Mouse (Mus musculus): ENCODE results near the gene Myof. TPM values are rescaled to one million over a fixed set of nuclear protein-coding genes. Genes with fewer than 3 reads are reported as not detected.

Gene Myof
- polyA plus RNA-seq, 1 experiment from 2014 or later = 16.5 TPM

- Histone ChIP-seq H3K27me3 (no peaks in the 10 kb centered on the region), H3K27ac (no peak overlapping the region), H3K4me3 (replicated peaks) (no peak overlapping the region), H3K9me3 (replicated peaks) (no peaks in the 10 kb centered on the region), H3K36me3 (peaks cover 69% of the 10 kb centered on the region), H3K4me2 (no peak overlapping the region), H3K9ac (no peak overlapping the region), H3K4me1 (no peaks in the 10 kb centered on the region)
- 95% methylated on average over 1 of the region's 1 CpGs for WGBS
- no peak for ATAC-seq (replicated peaks; ENCODE audit: low FRiP score)
Observed at GRCm38 (mm10) chr19:38064051-38064450, 20.7 kb upstream of the Myof start.

DNA sequence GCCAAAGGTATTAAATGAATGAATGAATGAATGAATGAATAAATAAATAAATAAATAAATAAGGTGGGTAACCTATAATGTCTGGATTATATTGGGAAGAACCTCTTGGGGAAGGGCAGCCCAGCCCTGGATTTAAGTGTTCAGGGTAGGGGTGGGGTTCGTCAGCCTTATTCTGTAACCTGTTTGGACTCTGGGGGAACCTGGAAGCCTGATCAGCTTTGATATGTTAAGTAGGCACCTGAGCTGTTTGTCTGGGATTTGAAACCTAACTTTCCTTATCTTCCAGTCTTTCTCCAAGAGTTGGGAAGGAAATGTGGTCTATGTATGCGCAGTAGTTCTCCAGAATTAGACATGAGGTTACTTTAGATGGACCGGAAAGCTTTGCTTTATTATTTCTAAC lies 19.8 kb upstream of the Myof start:
- Histone ChIP-seq H3K27ac (no peak overlapping the region), H3K4me3 (replicated peaks) (no peak overlapping the region), H3K4me1 (no peaks in the 10 kb centered on the region), H3K27me3 (no peaks in the 10 kb centered on the region), H3K9ac (no peak overlapping the region), H3K4me2 (no peak overlapping the region), H3K9me3 (replicated peaks) (no peaks in the 10 kb centered on the region), H3K36me3 (peaks cover 73% of the 10 kb centered on the region)
- 91% methylated on average over 3 of the region's 3 CpGs for WGBS
- ATAC-seq (replicated peaks; ENCODE audit: low FRiP score) = no peak

DNA sequence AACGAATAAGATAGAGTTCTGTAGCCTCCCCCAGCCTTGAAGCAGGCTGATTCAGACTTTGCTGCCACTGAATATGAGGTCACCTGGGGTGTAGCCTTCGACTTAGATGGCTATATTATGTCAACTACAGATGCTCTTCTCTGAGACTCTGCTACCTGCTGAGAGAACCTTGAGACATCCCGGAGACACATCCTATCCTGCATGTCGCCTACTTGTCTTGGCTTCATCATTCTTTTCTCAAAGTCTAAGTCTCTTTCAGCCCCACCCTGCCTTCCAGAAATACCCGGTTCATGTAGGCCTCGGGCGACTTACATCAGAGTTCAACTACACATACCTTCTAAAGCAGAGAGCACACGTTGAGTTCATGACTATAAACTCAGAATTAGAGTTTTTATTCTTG lies 13.6 kb upstream of the Myof start:
- H3K27ac ChIP-seq = no peak overlapping the region
- no peak overlapping the region for H3K4me2 ChIP-seq
- H3K27me3 ChIP-seq = no peaks in the 10 kb centered on the region
- H3K36me3 ChIP-seq = peaks cover 45% of the 10 kb centered on the region
- no peak overlapping the region for H3K4me3 ChIP-seq (replicated peaks)
- no peaks in the 10 kb centered on the region for H3K9me3 ChIP-seq (replicated peaks)
- peaks cover 21% of the 10 kb centered on the region for H3K4me1 ChIP-seq
- H3K9ac ChIP-seq = no peak overlapping the region
- WGBS = 90% methylated on average over 8 of the region's 8 CpGs
- ATAC-seq (replicated peaks; ENCODE audit: low FRiP score) = no peak

GRCm38 (mm10) chr19:38056276-38056675 lies 12.9 kb upstream of the Myof start:
- H3K27me3 ChIP-seq = no peaks in the 10 kb centered on the region
- H3K4me1 ChIP-seq = peaks cover 21% of the 10 kb centered on the region
- ATAC-seq (replicated peaks; ENCODE audit: low FRiP score) = no peak
- H3K4me3 ChIP-seq (replicated peaks) = peak overlapping the region; percentile 88
- no peak overlapping the region for H3K27ac ChIP-seq
- H3K36me3 ChIP-seq = peaks cover 41% of the 10 kb centered on the region
- WGBS = 45% methylated on average over 3 of the region's 3 CpGs
- peak overlapping the region; percentile 26; the same call in 1 of the 2 replicates for H3K9ac ChIP-seq
- H3K4me2 ChIP-seq = peak overlapping the region; percentile 84
- no peaks in the 10 kb centered on the region for H3K9me3 ChIP-seq (replicated peaks)

DNA sequence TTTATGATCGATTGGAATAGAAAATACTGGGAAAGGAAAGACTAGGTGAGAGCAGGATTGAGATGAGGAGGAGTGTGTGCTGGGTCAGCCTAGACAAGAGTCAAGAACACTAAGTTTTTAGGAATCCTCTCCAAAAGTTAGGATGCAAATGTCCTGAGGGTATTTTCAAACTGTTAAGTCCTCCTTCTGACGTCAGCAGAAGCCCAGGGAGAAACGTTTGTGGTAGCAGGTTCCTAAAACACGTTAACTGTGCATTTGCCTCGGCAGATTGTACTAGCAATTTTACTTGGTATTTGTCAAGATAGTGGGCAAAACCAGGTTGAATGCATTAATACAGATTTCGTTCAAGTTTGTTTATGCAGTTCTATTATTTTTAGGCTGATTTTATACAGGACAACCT lies 12.4 kb upstream of the Myof start:
- Histone ChIP-seq H3K27me3 (no peaks in the 10 kb centered on the region), H3K27ac (no peak overlapping the region), H3K4me3 (replicated peaks) (peak overlapping the region; percentile 88), H3K4me2 (peak overlapping the region; percentile 84), H3K9ac (peak overlapping the region; percentile 62), H3K9me3 (replicated peaks) (no peaks in the 10 kb centered on the region), H3K36me3 (peaks cover 36% of the 10 kb centered on the region), H3K4me1 (peaks cover 21% of the 10 kb centered on the region)
- WGBS = 9% methylated on average over 6 of the region's 6 CpGs
- ATAC-seq (replicated peaks; ENCODE audit: low FRiP score) = no peak

- Histone ChIP-seq H3K4me1 (peaks cover 21% of the 10 kb centered on the region), H3K36me3 (peaks cover 26% of the 10 kb centered on the region), H3K27ac (peak within 1 kb of the TSS; percentile 79), H3K9ac (peak within 1 kb of the TSS; percentile 62), H3K4me3 (replicated peaks) (peak within 1 kb of the TSS; percentile 88), H3K4me2 (peak within 1 kb of the TSS; percentile 84), H3K27me3 (no peaks in the 10 kb centered on the region), H3K9me3 (replicated peaks) (no peaks in the 10 kb centered on the region)
- 1% methylated on average over 35 of the region's 36 CpGs for WGBS
- ATAC-seq (replicated peaks; ENCODE audit: low FRiP score) = peak; percentile 95
Observed at GRCm38 (mm10) chr19:38054720-38055192, 11.4 kb upstream of the Myof start, which contains the start of gene Cep55. Cep55 (plus strand) TSS chr19:38055011.

DNA sequence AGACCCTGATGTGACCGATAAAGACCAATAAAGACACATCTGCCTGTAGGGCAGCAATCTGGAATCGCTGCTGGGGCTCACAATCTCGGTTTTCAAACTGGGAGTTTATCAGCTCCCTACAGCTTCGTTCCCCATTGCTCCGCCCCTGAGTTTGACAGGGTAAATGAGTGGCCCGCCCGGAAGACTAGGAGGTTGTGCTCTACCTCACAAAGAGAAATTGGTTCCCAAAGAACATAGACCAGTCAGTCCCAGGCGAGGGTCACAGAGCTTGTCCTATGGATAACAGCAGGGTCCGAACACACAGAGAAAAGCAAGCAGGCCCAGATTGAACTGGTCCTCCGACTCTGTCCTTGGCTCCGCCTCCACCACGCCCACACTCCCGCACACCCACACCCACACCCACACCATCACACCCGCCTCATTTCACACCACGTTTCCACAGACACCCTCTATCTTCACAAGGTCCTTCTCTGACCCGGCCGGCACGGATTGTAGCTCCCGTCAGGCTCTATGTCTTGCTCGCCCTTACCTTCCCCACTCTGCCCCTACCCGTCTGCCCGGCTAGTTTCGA lies 10.9 kb upstream of the Myof start:
- Histone ChIP-seq H3K27me3 (no peaks in the 10 kb centered on the region), H3K9ac (peak overlapping the region; percentile 44), H3K9me3 (replicated peaks) (no peaks in the 10 kb centered on the region), H3K27ac (peak overlapping the region; percentile 62), H3K4me3 (replicated peaks) (peak overlapping the region; percentile 88), H3K36me3 (peaks cover 20% of the 10 kb centered on the region), H3K4me1 (peaks cover 21% of the 10 kb centered on the region), H3K4me2 (peak overlapping the region; percentile 84)
- WGBS = under 1% methylated on average over 23 of the region's 23 CpGs
- ATAC-seq (replicated peaks; ENCODE audit: low FRiP score) = peak; percentile 92

DNA sequence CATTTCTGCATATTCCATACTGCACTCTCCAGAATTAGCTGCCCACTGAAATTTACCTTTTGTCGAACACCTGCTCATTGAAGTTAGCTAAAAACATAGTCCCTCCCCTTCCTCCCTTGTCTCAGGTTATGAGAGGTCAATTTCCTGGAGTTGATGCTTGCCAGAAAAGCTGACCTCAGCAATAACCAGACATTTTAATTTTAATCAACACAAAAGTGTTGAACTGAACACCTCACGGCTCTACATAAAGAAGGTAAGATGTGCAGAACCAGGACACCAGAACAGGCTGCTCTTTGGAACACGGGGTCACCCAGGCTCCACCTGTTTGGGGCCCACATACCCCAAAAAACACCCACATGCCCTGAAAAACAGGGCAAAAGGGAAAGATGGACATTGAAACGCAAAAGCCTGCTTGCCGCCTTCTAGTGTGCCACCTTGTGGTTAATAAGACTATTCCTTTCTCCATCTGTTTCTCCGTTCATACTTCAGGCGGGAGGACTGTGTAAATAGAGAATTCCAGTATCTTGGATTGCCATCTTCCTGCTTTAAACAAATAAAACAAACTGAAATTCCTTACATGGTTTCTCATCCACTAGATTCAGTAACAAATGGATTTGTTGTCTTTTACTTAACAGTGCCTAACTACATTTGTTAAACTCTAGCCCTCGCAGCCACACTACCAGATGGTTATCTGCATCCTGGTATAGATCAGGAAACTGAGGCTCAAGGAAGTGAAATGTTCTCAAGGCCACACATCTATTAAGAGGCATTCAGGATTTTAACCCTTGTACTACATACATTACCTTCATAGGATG lies 10.1 kb upstream of the Myof start:
- H3K4me1 ChIP-seq = peaks cover 21% of the 10 kb centered on the region
- peak overlapping the region; percentile 84 for H3K4me2 ChIP-seq
- H3K36me3 ChIP-seq = peaks cover 13% of the 10 kb centered on the region
- 0 out of 2 replicates have a peak overlapping the region, but pooled peaks have one; percentile 62 for H3K27ac ChIP-seq
- no peaks in the 10 kb centered on the region for H3K9me3 ChIP-seq (replicated peaks)
- WGBS = 27% methylated on average over 8 of the region's 8 CpGs
- no peaks in the 10 kb centered on the region for H3K27me3 ChIP-seq
- no peak for ATAC-seq (replicated peaks; ENCODE audit: low FRiP score)
- H3K9ac ChIP-seq = peak overlapping the region; percentile 44; the same call in 1 of the 2 replicates
- peak overlapping the region; percentile 88 for H3K4me3 ChIP-seq (replicated peaks)

- no peak for ATAC-seq (replicated peaks; ENCODE audit: low FRiP score)
- no peaks in the 10 kb centered on the region for H3K9me3 ChIP-seq (replicated peaks)
- H3K4me3 ChIP-seq (replicated peaks) = no peak overlapping the region
- no peak overlapping the region for H3K4me2 ChIP-seq
- no peaks in the 10 kb centered on the region for H3K36me3 ChIP-seq
- no peak overlapping the region for H3K9ac ChIP-seq
- H3K4me1 ChIP-seq = peaks cover 9% of the 10 kb centered on the region
- no peak overlapping the region for H3K27ac ChIP-seq
- H3K27me3 ChIP-seq = 0 out of 2 replicates have a peak, but pooled peaks cover 5% of the 10 kb centered on the region
- WGBS = 90% methylated on average over 1 of the region's 1 CpGs
Observed at GRCm38 (mm10) chr19:38049686-38050085, 6.3 kb upstream of the Myof start.

DNA sequence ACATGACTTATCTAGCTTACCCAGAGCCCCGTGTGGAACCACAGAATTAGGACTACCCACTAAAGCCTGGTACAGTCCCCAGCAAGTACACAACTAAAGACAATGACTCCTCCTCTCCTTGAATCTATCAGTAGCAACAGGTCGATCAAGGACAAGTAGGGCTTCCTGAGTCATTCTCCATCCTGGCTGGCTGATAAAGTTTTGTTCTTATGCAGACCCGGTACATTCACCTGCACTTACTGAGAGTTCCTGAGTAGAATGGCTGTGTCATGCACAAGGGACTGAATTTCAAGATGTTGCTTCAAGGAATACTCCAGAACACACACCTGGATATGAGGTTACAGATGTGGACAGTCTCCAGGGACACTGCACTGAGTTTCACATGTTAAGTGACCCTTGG lies 1.8 kb upstream of the Myof start:
- 93% methylated on average over 3 of the region's 3 CpGs for WGBS

GRCm38 (mm10) chr19:38042261-38042722 lies 1.1 kb downstream of the Myof start:
- ATAC-seq (replicated peaks; ENCODE audit: low FRiP score) = peak; percentile 44; the same call in 1 of the 2 replicates

More for the DNA sequence above, 1.8 kb upstream of the Myof start:
- Histone ChIP-seq H3K4me2 (no peak overlapping the region), H3K4me3 (replicated peaks) (no peak overlapping the region), H3K36me3 (no peaks in the 10 kb centered on the region), H3K4me1 (peaks cover 17% of the 10 kb centered on the region), H3K27me3 (0 out of 2 replicates have a peak, but pooled peaks cover 5% of the 10 kb centered on the region), H3K9ac (no peak overlapping the region), H3K27ac (no peak overlapping the region), H3K9me3 (replicated peaks) (no peaks in the 10 kb centered on the region)
- no peak for ATAC-seq (replicated peaks; ENCODE audit: low FRiP score)

GRCm38 (mm10) chr19:38038267-38038666 lies 5.1 kb downstream of the Myof start:
- H3K9me3 ChIP-seq (replicated peaks) = no peaks in the 10 kb centered on the region
- peak overlapping the region; percentile 62; the same call in 1 of the 2 replicates for H3K27ac ChIP-seq
- no peaks in the 10 kb centered on the region for H3K27me3 ChIP-seq
- 54% methylated on average over 2 of the region's 2 CpGs for whole genome bisulfite sequencing
- no peak overlapping the region for H3K4me2 ChIP-seq
- H3K9ac ChIP-seq = no peak overlapping the region
- H3K4me3 ChIP-seq (replicated peaks) = no peak overlapping the region
- peaks cover 27% of the 10 kb centered on the region for H3K4me1 ChIP-seq
- no peaks in the 10 kb centered on the region for H3K36me3 ChIP-seq
- ATAC-seq (replicated peaks; ENCODE audit: low FRiP score) = no peak

More at GRCm38 (mm10) chr19:38042261-38042722, 1.1 kb downstream of the Myof start:
- peaks cover 24% of the 10 kb centered on the region for H3K4me1 ChIP-seq
- peak overlapping the region; percentile 77 for H3K27ac ChIP-seq
- H3K9me3 ChIP-seq (replicated peaks) = no peaks in the 10 kb centered on the region
- peak overlapping the region; percentile 51 for H3K4me3 ChIP-seq (replicated peaks)
- WGBS = 6% methylated on average over 5 of the region's 5 CpGs
- H3K4me2 ChIP-seq = peak overlapping the region; percentile 82
- peak overlapping the region; percentile 43; the same call in 1 of the 2 replicates for H3K9ac ChIP-seq
- H3K36me3 ChIP-seq = no peaks in the 10 kb centered on the region
- H3K27me3 ChIP-seq = 0 out of 2 replicates have a peak, but pooled peaks cover 5% of the 10 kb centered on the region

Measured in kidney, embryonic 15.5 days (tissue).